Mouse (Mus musculus) embryonic fibroblast, embryonic 13.5 days (primary cell): Measurements from ENCODE around the gene Akr1b3.

Source experiments
- CTCF ChIP-seq: IDR thresholded peaks from 2 replicates; pipeline ENCODE4 v1.5.1; 2011; ENCODE audit warnings: mild to moderate bottlenecking, control low read depth, low read length, moderate library complexity, borderline replicate concordance; ENCODE audit not compliant: insufficient read depth
- POLR2A ChIP-seq: IDR thresholded peaks from 2 replicates; pipeline ENCODE4 v1.6.1; 2011; ENCODE audit warnings: low read depth, mild to moderate bottlenecking, control low read depth, low read length, moderate library complexity

- TF ChIP-seq CTCF = no peak
- no peak for TF ChIP-seq POLR2A
Observed at GRCm38 (mm10) chr6:34274346-34274745, 42.9 kb downstream of the Akr1b3 start.
